Mouse (Mus musculus): Measurements from ENCODE around the gene Akap2. TPM values are rescaled to one million over a fixed set of nuclear protein-coding genes. Genes with fewer than 3 reads are reported as not detected.

Akap2 gene
- polyA plus RNA-seq, 1 experiment, result 0.87 TPM

GRCm38 (mm10) chr4:57799297-57799696 is 81.8 kb downstream of the Akap2 start:
- H3K4me3 ChIP-seq (replicated peaks), result no peak overlapping the region

DNA sequence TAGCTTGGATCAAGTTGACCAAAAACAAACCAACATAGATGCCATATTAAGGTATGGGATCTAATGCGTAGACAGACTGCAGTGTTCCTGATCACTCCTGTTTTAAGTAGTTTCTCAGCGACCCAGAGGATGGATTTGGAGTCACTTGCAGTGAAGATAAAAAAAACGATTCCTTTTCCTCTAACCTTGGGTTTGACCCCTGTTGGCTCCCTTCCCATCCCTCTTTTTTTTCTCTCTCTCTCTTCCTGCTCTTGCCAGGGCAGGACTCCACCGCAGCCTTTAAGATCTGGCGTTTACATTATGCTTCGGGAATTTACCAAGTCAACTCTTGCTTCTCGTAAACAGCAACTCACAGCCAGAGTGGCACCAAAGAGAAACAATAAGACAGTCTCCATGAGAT is 83.8 kb downstream of the Akap2 start:
- H3K36me3 ChIP-seq (replicated peaks; ENCODE audit: low read length), result peaks cover 10% of the 10 kb centered on the region
- TF ChIP-seq FLI1 (IDR thresholded peaks at IDR 0.05; ENCODE audit: low read length), result no peak
- no peak for TF ChIP-seq GATA1 (IDR thresholded peaks at IDR 0.05; ENCODE audit: borderline replicate concordance, low read length)
- no peak overlapping the region for H3K4me3 ChIP-seq (replicated peaks)
- peaks cover 37% of the 10 kb centered on the region for H3K4me1 ChIP-seq
- H3K9me3 ChIP-seq, result 0 out of 2 replicates have a peak, but pooled peaks cover 3% of the 10 kb centered on the region
- H3K27me3 ChIP-seq (replicated peaks), result no peaks in the 10 kb centered on the region

More at GRCm38 (mm10) chr4:57799297-57799696, 81.8 kb downstream of the Akap2 start:
- H3K4me1 ChIP-seq, result peaks cover 37% of the 10 kb centered on the region
- 0 out of 2 replicates have a peak, but pooled peaks cover 3% of the 10 kb centered on the region for H3K9me3 ChIP-seq
- TF ChIP-seq FLI1 (IDR thresholded peaks at IDR 0.05; ENCODE audit: low read length) (no peak), GATA1 (IDR thresholded peaks at IDR 0.05; ENCODE audit: borderline replicate concordance, low read length) (no peak)
- no peaks in the 10 kb centered on the region for H3K27me3 ChIP-seq (replicated peaks)
- peaks cover 7% of the 10 kb centered on the region for H3K36me3 ChIP-seq (replicated peaks; ENCODE audit: low read length)

DNA sequence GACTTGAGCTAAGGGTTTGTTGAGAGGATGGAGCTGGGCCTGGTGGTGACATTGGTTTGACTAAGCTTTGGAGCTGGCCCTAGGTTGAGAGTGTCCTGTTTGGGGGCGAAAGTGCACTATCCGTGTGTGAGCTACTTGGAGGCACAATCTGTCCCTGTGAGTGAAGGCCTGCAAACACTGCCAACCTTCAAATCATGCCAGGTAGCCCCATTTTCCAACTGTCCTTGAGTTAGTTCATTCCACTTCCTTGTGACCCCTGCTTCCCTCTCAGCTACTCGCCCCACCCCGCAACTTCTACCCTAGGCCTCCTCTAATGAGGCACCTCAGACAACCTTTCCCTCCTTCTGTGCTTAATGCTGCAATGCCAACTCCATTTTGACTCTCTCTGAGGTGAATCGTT is 84.5 kb downstream of the Akap2 start:
- H3K36me3 ChIP-seq (replicated peaks; ENCODE audit: low read length), result peaks cover 10% of the 10 kb centered on the region
- no peak for TF ChIP-seq FLI1 (IDR thresholded peaks at IDR 0.05; ENCODE audit: low read length)
- TF ChIP-seq GATA1 (IDR thresholded peaks at IDR 0.05; ENCODE audit: borderline replicate concordance, low read length), result no peak
- no peaks in the 10 kb centered on the region for H3K27me3 ChIP-seq (replicated peaks)
- H3K4me1 ChIP-seq, result peaks cover 37% of the 10 kb centered on the region
- 0 out of 2 replicates have a peak, but pooled peaks cover 3% of the 10 kb centered on the region for H3K9me3 ChIP-seq
- H3K4me3 ChIP-seq (replicated peaks), result no peak overlapping the region

- no peak overlapping the region for H3K4me3 ChIP-seq (replicated peaks)
- TF ChIP-seq GATA1 (IDR thresholded peaks at IDR 0.05; ENCODE audit: borderline replicate concordance, low read length), result no peak
- no peak for TF ChIP-seq FLI1 (IDR thresholded peaks at IDR 0.05; ENCODE audit: low read length)
- H3K4me1 ChIP-seq, result peaks cover 33% of the 10 kb centered on the region
- H3K9me3 ChIP-seq, result 0 out of 2 replicates have a peak, but pooled peaks cover 3% of the 10 kb centered on the region
- peaks cover 10% of the 10 kb centered on the region for H3K36me3 ChIP-seq (replicated peaks; ENCODE audit: low read length)
- no peaks in the 10 kb centered on the region for H3K27me3 ChIP-seq (replicated peaks)
These were observed 85.0 kb downstream of the Akap2 start for GRCm38 (mm10) chr4:57802411-57802810.

GRCm38 (mm10) chr4:57804902-57805301 is 87.4 kb downstream of the Akap2 start:
- peaks cover 14% of the 10 kb centered on the region for H3K36me3 ChIP-seq (replicated peaks; ENCODE audit: low read length)
- TF ChIP-seq FLI1 (IDR thresholded peaks at IDR 0.05; ENCODE audit: low read length) (no peak), GATA1 (IDR thresholded peaks at IDR 0.05; ENCODE audit: borderline replicate concordance, low read length) (no peak)
- H3K4me3 ChIP-seq (replicated peaks), result no peak overlapping the region
- no peaks in the 10 kb centered on the region for H3K27me3 ChIP-seq (replicated peaks)
- peaks cover 9% of the 10 kb centered on the region; the same call in 1 of the 2 replicates for H3K4me1 ChIP-seq
- H3K9me3 ChIP-seq, result 0 out of 2 replicates have a peak, but pooled peaks cover 3% of the 10 kb centered on the region

DNA sequence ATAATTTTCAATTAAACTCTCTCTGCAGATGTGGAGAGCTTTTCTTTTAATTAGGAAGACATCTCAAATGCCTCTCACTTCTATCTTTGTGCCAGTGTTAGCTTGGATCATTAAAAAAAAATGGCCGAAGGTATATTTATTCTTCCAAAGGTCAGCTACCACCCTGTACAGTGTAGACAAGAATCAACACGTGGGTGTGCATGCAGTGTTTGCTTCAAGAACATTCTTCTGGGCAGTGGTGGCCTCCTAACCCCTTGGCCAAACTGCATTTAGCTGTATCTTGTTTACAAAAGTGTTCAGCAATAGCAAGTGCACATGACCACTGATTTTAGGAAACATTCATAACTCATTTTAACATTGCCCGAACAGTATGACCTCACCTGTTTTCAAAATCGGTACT is 92.0 kb downstream of the Akap2 start:
- H3K9me3 ChIP-seq, result no peaks in the 10 kb centered on the region
- H3K36me3 ChIP-seq (replicated peaks; ENCODE audit: low read length), result peaks cover 7% of the 10 kb centered on the region
- H3K4me1 ChIP-seq, result peaks cover 29% of the 10 kb centered on the region
- no peaks in the 10 kb centered on the region for H3K27me3 ChIP-seq (replicated peaks)
- TF ChIP-seq FLI1 (IDR thresholded peaks at IDR 0.05; ENCODE audit: low read length) (no peak), GATA1 (IDR thresholded peaks at IDR 0.05; ENCODE audit: borderline replicate concordance, low read length) (no peak)
- no peak overlapping the region for H3K4me3 ChIP-seq (replicated peaks)

GRCm38 (mm10) chr4:57812075-57812474 is 94.6 kb downstream of the Akap2 start:
- peaks cover 4% of the 10 kb centered on the region for H3K36me3 ChIP-seq (replicated peaks; ENCODE audit: low read length)
- H3K27me3 ChIP-seq (replicated peaks), result no peaks in the 10 kb centered on the region
- H3K4me1 ChIP-seq, result peaks cover 34% of the 10 kb centered on the region
- no peaks in the 10 kb centered on the region for H3K9me3 ChIP-seq
- H3K4me3 ChIP-seq (replicated peaks), result no peak overlapping the region
- TF ChIP-seq FLI1 (IDR thresholded peaks at IDR 0.05; ENCODE audit: low read length) (no peak), GATA1 (IDR thresholded peaks at IDR 0.05; ENCODE audit: borderline replicate concordance, low read length) (no peak)

GRCm38 (mm10) chr4:57812916-57813575 is 95.6 kb downstream of the Akap2 start:
- Histone ChIP-seq H3K9me3 (no peaks in the 10 kb centered on the region), H3K4me1 (peaks cover 34% of the 10 kb centered on the region), H3K36me3 (replicated peaks; ENCODE audit: low read length) (no peaks in the 10 kb centered on the region), H3K27me3 (replicated peaks) (no peaks in the 10 kb centered on the region), H3K4me3 (replicated peaks) (peak overlapping the region; percentile 81)
- no peak for TF ChIP-seq FLI1 (IDR thresholded peaks at IDR 0.05; ENCODE audit: low read length)
- TF ChIP-seq GATA1 (IDR thresholded peaks at IDR 0.05; ENCODE audit: borderline replicate concordance, low read length), result no peak

DNA sequence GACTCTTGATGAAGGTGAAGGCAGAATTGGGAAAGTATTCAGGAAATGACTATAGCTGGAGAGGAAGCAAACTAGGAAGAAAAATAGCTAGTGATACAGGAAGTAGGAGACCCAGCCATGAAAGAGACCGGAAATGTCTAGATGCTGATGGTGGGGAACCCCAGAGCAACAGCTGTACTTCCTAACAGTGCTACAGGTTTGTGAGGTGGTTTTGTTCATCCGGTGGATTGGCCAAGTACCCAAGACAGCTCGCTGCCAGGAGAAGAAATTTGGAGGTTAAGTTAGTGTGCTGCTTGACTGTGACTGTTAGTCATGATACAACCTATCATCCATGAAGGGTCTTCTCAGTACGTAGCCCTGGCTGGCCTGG is 96.1 kb downstream of the Akap2 start:
- Histone ChIP-seq H3K4me3 (replicated peaks) (no peak overlapping the region), H3K36me3 (replicated peaks; ENCODE audit: low read length) (no peaks in the 10 kb centered on the region), H3K4me1 (peaks cover 34% of the 10 kb centered on the region), H3K27me3 (replicated peaks) (no peaks in the 10 kb centered on the region), H3K9me3 (no peaks in the 10 kb centered on the region)
- no peak for TF ChIP-seq FLI1 (IDR thresholded peaks at IDR 0.05; ENCODE audit: low read length)
- TF ChIP-seq GATA1 (IDR thresholded peaks at IDR 0.05; ENCODE audit: borderline replicate concordance, low read length), result no peak

DNA sequence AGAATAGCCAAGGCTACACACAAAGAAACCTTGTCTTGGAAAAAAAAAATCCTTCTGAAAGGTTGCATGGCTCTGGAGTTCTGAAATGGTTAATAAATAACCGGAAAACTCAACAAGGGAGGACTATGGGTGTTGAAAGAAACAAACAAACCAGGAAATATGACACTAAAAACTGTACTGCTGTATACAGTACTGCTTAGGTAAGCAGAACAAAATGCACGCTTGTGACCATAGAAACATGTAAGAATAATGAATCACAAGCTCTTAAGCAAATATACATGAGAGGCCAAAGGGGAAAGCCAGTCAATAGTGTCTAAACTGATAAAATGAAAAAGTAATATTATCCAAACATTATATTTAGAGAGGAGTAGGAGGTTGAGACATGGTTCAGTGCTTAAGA is 97.9 kb downstream of the Akap2 start:
- H3K4me3 ChIP-seq (replicated peaks), result no peak overlapping the region
- peaks cover 34% of the 10 kb centered on the region for H3K4me1 ChIP-seq
- H3K27me3 ChIP-seq (replicated peaks), result no peaks in the 10 kb centered on the region
- TF ChIP-seq FLI1 (IDR thresholded peaks at IDR 0.05; ENCODE audit: low read length) (no peak), GATA1 (IDR thresholded peaks at IDR 0.05; ENCODE audit: borderline replicate concordance, low read length) (no peak)
- H3K36me3 ChIP-seq (replicated peaks; ENCODE audit: low read length), result no peaks in the 10 kb centered on the region
- H3K9me3 ChIP-seq, result 0 out of 2 replicates have a peak, but pooled peaks cover 4% of the 10 kb centered on the region
